Mouse (Mus musculus): Measurements from ENCODE around the gene St3gal3. TPM values are rescaled to one million over a fixed set of nuclear protein-coding genes. Genes with fewer than 3 reads are reported as not detected.
A peak's percentile ranks its signal among the peaks of the same experiment; 100 is the strongest.

Gene St3gal3
- total RNA-seq, 1 experiment from 2014 or later, result 34.1 TPM

GRCm38 (mm10) chr4:117891738-117892161 is 243.0 kb downstream of the St3gal3 start, which contains the start of gene Dph2:
Gene Dph2 (minus strand): TSS chr4:117892032.
- DNase-seq, result peak; percentile 88

- DNase-seq, result no peak
Observed at GRCm38 (mm10) chr4:117890750-117891149, 244.0 kb downstream of the St3gal3 start.

GRCm38 (mm10) chr4:117890031-117890430 is 244.7 kb downstream of the St3gal3 start:
- no peak for DNase-seq

GRCm38 (mm10) chr4:117889471-117889870 is 245.2 kb downstream of the St3gal3 start:
- no peak for DNase-seq

GRCm38 (mm10) chr4:117887920-117888319 is 246.8 kb downstream of the St3gal3 start:
- no peak for DNase-seq

- DNase-seq, result peak; percentile 97
Observed at GRCm38 (mm10) chr4:117887133-117887532, 247.6 kb downstream of the St3gal3 start, which contains the start of gene Atp6v0b. Gene Atp6v0b (minus strand): TSS chr4:117887333.

- DNase-seq, result peak; percentile 36
Observed at GRCm38 (mm10) chr4:117886644-117887043, 248.1 kb downstream of the St3gal3 start.

- no peak for DNase-seq
Observed at GRCm38 (mm10) chr4:117885994-117886393, 248.7 kb downstream of the St3gal3 start.

GRCm38 (mm10) chr4:117885093-117885492 is 249.6 kb downstream of the St3gal3 start:
- no peak for DNase-seq

- no peak for DNase-seq
Observed at GRCm38 (mm10) chr4:117884146-117884545, 250.6 kb downstream of the St3gal3 start.

GRCm38 (mm10) chr4:117882701-117883691 is 251.7 kb downstream of the St3gal3 start, which contains the start of gene B4galt2:
Gene B4galt2 (minus strand): TSS chr4:117883487.
- peak; percentile 82 for DNase-seq

Other genes with a start within 250 kb of the St3gal3 start
- gene Atp6v0b, start 247.6 kb downstream of the St3gal3 start, total RNA-seq (2021), result 167 and 172 TPM in 2 replicates
- gene Dph2, start 242.9 kb downstream of the St3gal3 start, total RNA-seq (2021), result 10.2 and 10.7 TPM in 2 replicates
- gene Ipo13, start 219.9 kb downstream of the St3gal3 start, total RNA-seq (2021), result 43.8 and 46.6 TPM in 2 replicates
- gene Artn, start 205.2 kb downstream of the St3gal3 start, total RNA-seq (2021), result 0.41 TPM in 1 of 2 replicates, not detected in the other
- gene Kdm4a, start 45.1 kb upstream of the St3gal3 start, total RNA-seq (2021), result 34.3 and 43.6 TPM in 2 replicates
- gene Ptprf, start 156.5 kb upstream of the St3gal3 start, total RNA-seq (2021), result 63.5 and 64.3 TPM in 2 replicates